8 mouse cellular contexts compared by ENCODE assay signal in genomic region chr10:115363151-115363550, GRCm38 (mm10). TPM values are rescaled to one million over a fixed set of nuclear protein-coding genes. Genes with fewer than 3 reads are reported as not detected.
DNase-seq lines count a peak whose midpoint lies in the region; ATAC-seq and TF ChIP-seq lines count a peak whose summit lies in the region.

No protein-coding gene starts in this region.

- H3K36me3 ChIP-seq in lung, embryonic 16.5 days (ENCODE audit: control insufficient read depth, insufficient read depth, low read length), result no peaks in the 10 kb centered on the region
- no peaks in the 10 kb centered on the region for H3K36me3 ChIP-seq in embryonic facial prominence, embryonic 14.5 days (ENCODE audit: control insufficient read depth, insufficient read depth, low read length)
- no peaks in the 10 kb centered on the region for H3K36me3 ChIP-seq in limb, embryonic 12.5 days
- H3K36me3 ChIP-seq in stomach, embryonic 15.5 days, result no peaks in the 10 kb centered on the region

- no peak for TF ChIP-seq POLR2A in lung, adult 2 months (IDR thresholded peaks at IDR 0.05; ENCODE audit: borderline replicate concordance, extremely low read depth, low read depth, low read length)

- H3K4me1 ChIP-seq in lung, embryonic 16.5 days (replicated peaks; ENCODE audit: control insufficient read depth, insufficient read depth, low read length), result peaks cover 4% of the 10 kb centered on the region
- H3K4me1 ChIP-seq in lung, adult 2 months (ENCODE audit: control insufficient read depth, insufficient read depth, low read length), result peaks cover 2% of the 10 kb centered on the region; the same call in 1 of the 2 replicates
- peaks cover 14% of the 10 kb centered on the region; the same call in 1 of the 2 replicates for H3K4me1 ChIP-seq in embryonic facial prominence, embryonic 14.5 days (ENCODE audit: control insufficient read depth, insufficient read depth, low read length)
- peaks cover 14% of the 10 kb centered on the region; the same call in 1 of the 2 replicates for H3K4me1 ChIP-seq in limb, embryonic 12.5 days (replicated peaks)
- peaks cover 3% of the 10 kb centered on the region for H3K4me1 ChIP-seq in stomach, embryonic 15.5 days

- TF ChIP-seq CTCF in lung, adult 2 months (IDR thresholded peaks at IDR 0.05; ENCODE audit: insufficient read depth, low read length), result no peak

- H3K27ac ChIP-seq in lung, embryonic 16.5 days (ENCODE audit: low read length), result no peak overlapping the region
- no peak overlapping the region for H3K27ac ChIP-seq in embryonic facial prominence, embryonic 14.5 days (replicated peaks; ENCODE audit: low read depth, low read length)
- H3K27ac ChIP-seq in limb, embryonic 12.5 days, result no peak overlapping the region
- H3K27ac ChIP-seq in stomach, embryonic 15.5 days, result peak overlapping the region; percentile 97; the same call in 1 of the 2 replicates

- no peak for ATAC-seq in lung, embryonic 16.5 days (ENCODE audit: low read depth)
- ATAC-seq in embryonic facial prominence, embryonic 14.5 days (ENCODE audit: low read depth), result no peak
- ATAC-seq in limb, embryonic 12.5 days (ENCODE audit: insufficient number of reproducible peaks, insufficient read depth, low FRiP score, low TSS enrichment, low read depth), result no peak
- no peak for ATAC-seq in stomach, embryonic 15.5 days (ENCODE audit: insufficient read depth, low FRiP score, low read depth)

- no peak overlapping the region for H3K9ac ChIP-seq in lung, embryonic 16.5 days (ENCODE audit: low read length)
- peak overlapping the region; percentile 56 for H3K9ac ChIP-seq in embryonic facial prominence, embryonic 14.5 days (ENCODE audit: low read depth, low read length)
- no peak overlapping the region for H3K9ac ChIP-seq in limb, embryonic 12.5 days (replicated peaks)
- H3K9ac ChIP-seq in stomach, embryonic 15.5 days, result peak overlapping the region; percentile 35; the same call in 1 of the 2 replicates

- DNase-seq in lung, adult 2 months, result no peak
- no peak for DNase-seq in embryonic facial prominence, embryonic 14.5 days (ENCODE audit: low spot score)
- DNase-seq in right cerebral cortex, postnatal 10 days (ENCODE audit: low spot score in 2 of 2), result no peak
- no peak for DNase-seq in spleen, postnatal 36 days (ENCODE audit: low spot score in 2 of 2)
- DNase-seq in layer of hippocampus, adult 8-10 months (ENCODE audit: low spot score in 2 of 2), result no peak

- peak overlapping the region; percentile 89 for H3K4me2 ChIP-seq in lung, embryonic 16.5 days (ENCODE audit: low read depth, low read length)
- peak overlapping the region; percentile 62 for H3K4me2 ChIP-seq in embryonic facial prominence, embryonic 14.5 days (ENCODE audit: low read depth, low read length)
- H3K4me2 ChIP-seq in limb, embryonic 12.5 days, result peak overlapping the region; percentile 68
- peak overlapping the region; percentile 79 for H3K4me2 ChIP-seq in stomach, embryonic 15.5 days

- H3K4me3 ChIP-seq in lung, embryonic 16.5 days (ENCODE audit: low read length), result no peak overlapping the region
- H3K4me3 ChIP-seq in lung, adult 2 months (replicated peaks; ENCODE audit: extremely low read depth, low read depth, low read length), result no peak overlapping the region
- H3K4me3 ChIP-seq in embryonic facial prominence, embryonic 14.5 days (ENCODE audit: low read depth, low read length), result peak overlapping the region; percentile 64
- H3K4me3 ChIP-seq in limb, embryonic 12.5 days (replicated peaks), result peak overlapping the region; percentile 54
- H3K4me3 ChIP-seq in stomach, embryonic 15.5 days (replicated peaks), result peak overlapping the region; percentile 60; the same call in 1 of the 2 replicates

- no peaks in the 10 kb centered on the region for H3K9me3 ChIP-seq in lung, embryonic 16.5 days (ENCODE audit: control insufficient read depth, low read length)
- no peaks in the 10 kb centered on the region for H3K9me3 ChIP-seq in embryonic facial prominence, embryonic 14.5 days (ENCODE audit: control insufficient read depth, low read length)
- no peaks in the 10 kb centered on the region for H3K9me3 ChIP-seq in limb, embryonic 12.5 days
- H3K9me3 ChIP-seq in stomach, embryonic 15.5 days, result no peaks in the 10 kb centered on the region

- no peaks in the 10 kb centered on the region for H3K27me3 ChIP-seq in lung, embryonic 16.5 days (ENCODE audit: control insufficient read depth, insufficient read depth, low read depth, low read length)
- H3K27me3 ChIP-seq in embryonic facial prominence, embryonic 14.5 days (replicated peaks; ENCODE audit: control insufficient read depth, insufficient read depth, low read length), result no peaks in the 10 kb centered on the region
- no peaks in the 10 kb centered on the region for H3K27me3 ChIP-seq in limb, embryonic 12.5 days
- no peaks in the 10 kb centered on the region for H3K27me3 ChIP-seq in stomach, embryonic 15.5 days (replicated peaks)

- WGBS in lung, embryonic 16.5 days, result 79% methylated on average over 4 of the region's 4 CpGs
- 66% methylated on average over 4 of the region's 4 CpGs for WGBS in lung, adult 2 months
- 84% methylated on average over 4 of the region's 4 CpGs for WGBS in embryonic facial prominence, embryonic 14.5 days
- 85% methylated on average over 4 of the region's 4 CpGs for WGBS in limb, embryonic 12.5 days
- 82% methylated on average over 4 of the region's 4 CpGs for WGBS in stomach, embryonic 15.5 days

RNA-seq across cellular contexts. Expression of gene Tmem19, which starts 0.8 kb away (rescaled TPM):
- 28.9 and 30.7 TPM in 2 replicates for polyA plus RNA-seq in lung, embryonic 16.5 days (2015; fragmentation: Nextera tagmentation; extraction: Ambion mirVana)
- 10.1 and 18.3 TPM in 2 replicates for polyA plus RNA-seq in lung, adult 2 months (2012; rRNA removed)
- 29.3 and 36.2 TPM in 2 replicates for polyA plus RNA-seq in embryonic facial prominence, embryonic 14.5 days (2014; fragmentation: Nextera tagmentation; extraction: Ambion mirVana)
- polyA plus RNA-seq in limb, embryonic 12.5 days (2016; fragmentation: Nextera tagmentation; extraction: Ambion mirVana), result 24.7 and 26.4 TPM in 2 replicates
- polyA plus RNA-seq in stomach, embryonic 15.5 days (2015; fragmentation: Nextera tagmentation; extraction: Ambion mirVana), result 27.4 and 30.8 TPM in 2 replicates
- total RNA-seq in layer of hippocampus, adult 8-10 months (2022), result 10 to 100 TPM; 35.6 to 46.8 (median 41.7) TPM

RNA-seq across cellular contexts. Expression of gene Thap2, which starts 21.1 kb away (rescaled TPM):
- 18.6 and 21.7 TPM in 2 replicates for polyA plus RNA-seq in lung, embryonic 16.5 days (2015; fragmentation: Nextera tagmentation; extraction: Ambion mirVana)
- polyA plus RNA-seq in lung, adult 2 months (2012; rRNA removed), result 6.1 and 6.2 TPM in 2 replicates
- 14.3 and 15.6 TPM in 2 replicates for polyA plus RNA-seq in embryonic facial prominence, embryonic 14.5 days (2014; fragmentation: Nextera tagmentation; extraction: Ambion mirVana)
- polyA plus RNA-seq in limb, embryonic 12.5 days (2016; fragmentation: Nextera tagmentation; extraction: Ambion mirVana), result 24.5 and 30.1 TPM in 2 replicates
- polyA plus RNA-seq in stomach, embryonic 15.5 days (2015; fragmentation: Nextera tagmentation; extraction: Ambion mirVana), result 23.5 and 24.9 TPM in 2 replicates
- 10 to 100 TPM; 13.0 to 18.3 (median 15.1) TPM for total RNA-seq in layer of hippocampus, adult 8-10 months (2022)

RNA-seq across cellular contexts. Expression of gene Zfc3h1, which starts 21.6 kb away (rescaled TPM):
- 18.1 and 18.9 TPM in 2 replicates for polyA plus RNA-seq in lung, embryonic 16.5 days (2015; fragmentation: Nextera tagmentation; extraction: Ambion mirVana)
- polyA plus RNA-seq in lung, adult 2 months (2012; rRNA removed), result 11.7 and 25.6 TPM in 2 replicates
- 26.6 and 27.4 TPM in 2 replicates for polyA plus RNA-seq in embryonic facial prominence, embryonic 14.5 days (2014; fragmentation: Nextera tagmentation; extraction: Ambion mirVana)
- 28.1 and 28.7 TPM in 2 replicates for polyA plus RNA-seq in limb, embryonic 12.5 days (2016; fragmentation: Nextera tagmentation; extraction: Ambion mirVana)
- polyA plus RNA-seq in stomach, embryonic 15.5 days (2015; fragmentation: Nextera tagmentation; extraction: Ambion mirVana), result 16.5 and 20.9 TPM in 2 replicates
- 10 to 100 TPM; 44.9 to 61.2 (median 52.3) TPM for total RNA-seq in layer of hippocampus, adult 8-10 months (2022)

RNA-seq across cellular contexts. Expression of gene Rab21, which starts 47.8 kb away (rescaled TPM):
- 3.8 and 4.0 TPM in 2 replicates for polyA plus RNA-seq in lung, embryonic 16.5 days (2015; fragmentation: Nextera tagmentation; extraction: Ambion mirVana)
- polyA plus RNA-seq in lung, adult 2 months (2012; rRNA removed), result 25.4 and 27.9 TPM in 2 replicates
- 7.1 and 9.4 TPM in 2 replicates for polyA plus RNA-seq in embryonic facial prominence, embryonic 14.5 days (2014; fragmentation: Nextera tagmentation; extraction: Ambion mirVana)
- 3.4 and 5.3 TPM in 2 replicates for polyA plus RNA-seq in limb, embryonic 12.5 days (2016; fragmentation: Nextera tagmentation; extraction: Ambion mirVana)
- 9.7 and 12.2 TPM in 2 replicates for polyA plus RNA-seq in stomach, embryonic 15.5 days (2015; fragmentation: Nextera tagmentation; extraction: Ambion mirVana)
- 10 to 100 TPM; 55.2 to 58.6 (median 57.9) TPM for total RNA-seq in layer of hippocampus, adult 8-10 months (2022)

Comparison
In these comparisons a context has a peak if more than half of its experiments do, and no peak if none do; other contexts are left out.
1. H3K4me3 ChIP-seq: peak in embryonic facial prominence, embryonic 14.5 days (single experiment), limb, embryonic 12.5 days (single experiment) and stomach, embryonic 15.5 days (single experiment); none in lung, embryonic 16.5 days (single experiment) and lung, adult 2 months (single experiment).
2. H3K9ac ChIP-seq: peak in embryonic facial prominence, embryonic 14.5 days (single experiment) and stomach, embryonic 15.5 days (single experiment); none in lung, embryonic 16.5 days (single experiment) and limb, embryonic 12.5 days (single experiment).
3. Peak in every context shown above with its lines, with median percentiles within 50 percentile points of each other: H3K4me2 ChIP-seq.